Mouse (Mus musculus) megakaryocyte, embryonic 14.5 days (primary cell): ENCODE measurements around the gene Stk11.

Experiments
- FLI1 ChIP-seq: IDR thresholded peaks from 2 replicates; pipeline ENCODE4 v1.6.1; 2012; ENCODE audit warnings: low read length, inconsistent platforms, mixed read lengths
- GATA1 ChIP-seq: IDR thresholded peaks from 3 replicates; pipeline ENCODE4 v1.6.1; 2012; ENCODE audit warnings: mixed read lengths, low read length, inconsistent platforms, borderline replicate concordance

DNA sequence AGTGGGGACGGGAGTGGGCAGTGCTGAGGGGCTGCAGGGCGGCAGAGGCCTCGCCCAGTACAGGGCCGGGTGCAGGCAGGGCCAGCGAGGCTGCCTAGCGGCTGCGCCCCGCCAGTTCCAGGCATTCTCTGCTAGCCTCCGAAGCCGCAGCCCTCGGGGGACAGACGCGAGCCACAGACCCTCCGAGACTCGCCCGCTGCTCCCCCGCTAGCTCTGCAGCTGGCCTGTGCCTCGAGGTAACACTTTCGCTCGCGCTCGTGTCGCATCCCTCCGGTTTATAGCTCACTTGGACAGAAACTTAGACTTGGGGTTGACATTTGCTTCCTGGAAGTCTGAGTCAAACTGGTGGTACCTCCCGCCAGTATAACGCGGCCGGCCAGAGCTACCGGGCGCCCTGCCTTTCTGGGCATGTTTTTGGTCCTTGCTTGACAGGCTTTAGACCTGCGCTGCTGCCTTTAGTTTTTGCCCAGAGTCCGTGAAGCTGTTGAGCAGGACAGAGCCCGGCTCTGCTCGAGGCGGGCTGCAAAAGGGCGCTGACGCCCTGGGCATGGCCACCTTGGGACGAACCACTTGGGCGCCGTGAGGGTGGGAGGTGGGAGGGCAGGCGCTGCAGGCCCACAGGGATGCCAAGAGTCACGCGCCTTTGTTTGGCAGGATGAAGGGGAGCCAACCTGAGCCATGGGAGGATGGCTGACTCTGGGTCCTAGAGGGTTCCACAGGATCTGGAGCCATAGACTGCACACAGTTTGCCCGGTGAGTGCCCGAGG is 56.3 kb downstream of the Stk11 start:
- no peak for TF ChIP-seq GATA1
- TF ChIP-seq FLI1, result no peak
